Mouse (Mus musculus): ENCODE results near the gene St3gal2.
"Not testable (repeated sequence)": the region's sequence is repeated elsewhere in the genome, so short reads cannot be mapped to it uniquely, and the experiment has no call there.

Gene St3gal2

GRCm38 (mm10) chr8:110911576-110912570, 7.8 kb upstream of the St3gal2 start:
- DNase-seq (ENCODE audit: low spot score in 2 of 2), result no peak

GRCm38 (mm10) chr8:110917415-110917814, 2.3 kb upstream of the St3gal2 start:
- no peak for DNase-seq (ENCODE audit: low spot score in 2 of 2)

- DNase-seq (ENCODE audit: low spot score in 2 of 2), result no peak
Observed at GRCm38 (mm10) chr8:110918027-110918426, 1.7 kb upstream of the St3gal2 start.

- DNase-seq (ENCODE audit: low spot score in 2 of 2), result no peak
Observed at GRCm38 (mm10) chr8:110918460-110918859, 1.3 kb upstream of the St3gal2 start.

- peak in 1 of 2 experiments; percentile 49 for DNase-seq (ENCODE audit: low spot score in 2 of 2)
Observed at GRCm38 (mm10) chr8:110920032-110920772, 480 bp downstream of the St3gal2 start.

- no peak for DNase-seq (ENCODE audit: low spot score in 2 of 2)
Observed at GRCm38 (mm10) chr8:110920773-110921277, 1.1 kb downstream of the St3gal2 start.

- peak; percentile 53 to 61 for DNase-seq (ENCODE audit: low spot score in 2 of 2)
Observed at GRCm38 (mm10) chr8:110921492-110922230, 1.9 kb downstream of the St3gal2 start.

- DNase-seq (ENCODE audit: low spot score in 2 of 2), result no peak
Observed at GRCm38 (mm10) chr8:110925691-110926140, 6.0 kb downstream of the St3gal2 start.

- DNase-seq (ENCODE audit: low spot score in 2 of 2), result no peak
Observed at GRCm38 (mm10) chr8:110926690-110927089, 7.0 kb downstream of the St3gal2 start.

GRCm38 (mm10) chr8:110928435-110928834, 8.7 kb downstream of the St3gal2 start:
- DNase-seq (ENCODE audit: low spot score in 2 of 2), result no peak

- DNase-seq (ENCODE audit: low spot score in 2 of 2), result no peak
Observed at GRCm38 (mm10) chr8:110929066-110929465, 9.3 kb downstream of the St3gal2 start.

- not testable (repeated sequence) for DNase-seq (ENCODE audit: low spot score in 2 of 2)
Observed at GRCm38 (mm10) chr8:110929672-110930071, 9.9 kb downstream of the St3gal2 start.

GRCm38 (mm10) chr8:110931176-110931939, 11.6 kb downstream of the St3gal2 start:
- peak; percentile 91 for DNase-seq (ENCODE audit: low spot score in 2 of 2)

GRCm38 (mm10) chr8:110932444-110932843, 12.7 kb downstream of the St3gal2 start:
- no peak for DNase-seq (ENCODE audit: low spot score in 2 of 2)

- DNase-seq (ENCODE audit: low spot score in 2 of 2), result no peak
Observed at GRCm38 (mm10) chr8:110933272-110933671, 13.6 kb downstream of the St3gal2 start.

- DNase-seq (ENCODE audit: low spot score in 2 of 2), result no peak
Observed at GRCm38 (mm10) chr8:110936217-110936616, 16.5 kb downstream of the St3gal2 start.

- peak; percentile 83 to 84 for DNase-seq (ENCODE audit: low spot score in 2 of 2)
Observed at GRCm38 (mm10) chr8:110938882-110939589, 19.3 kb downstream of the St3gal2 start.

GRCm38 (mm10) chr8:110940682-110941452, 21.1 kb downstream of the St3gal2 start:
- DNase-seq (ENCODE audit: low spot score in 2 of 2), result no peak

- peak; percentile 85 to 91 for DNase-seq (ENCODE audit: low spot score in 2 of 2)
Observed at GRCm38 (mm10) chr8:110941453-110941948, 21.8 kb downstream of the St3gal2 start.
